Mouse (Mus musculus): ENCODE data around the gene Fam227a. TPM values are rescaled to one million over a fixed set of nuclear protein-coding genes. Genes with fewer than 3 reads are reported as not detected.

Gene Fam227a
- total and polyA plus RNA-seq, 3 experiments: 0.35 to 0.60 TPM; not detected in 1

DNA sequence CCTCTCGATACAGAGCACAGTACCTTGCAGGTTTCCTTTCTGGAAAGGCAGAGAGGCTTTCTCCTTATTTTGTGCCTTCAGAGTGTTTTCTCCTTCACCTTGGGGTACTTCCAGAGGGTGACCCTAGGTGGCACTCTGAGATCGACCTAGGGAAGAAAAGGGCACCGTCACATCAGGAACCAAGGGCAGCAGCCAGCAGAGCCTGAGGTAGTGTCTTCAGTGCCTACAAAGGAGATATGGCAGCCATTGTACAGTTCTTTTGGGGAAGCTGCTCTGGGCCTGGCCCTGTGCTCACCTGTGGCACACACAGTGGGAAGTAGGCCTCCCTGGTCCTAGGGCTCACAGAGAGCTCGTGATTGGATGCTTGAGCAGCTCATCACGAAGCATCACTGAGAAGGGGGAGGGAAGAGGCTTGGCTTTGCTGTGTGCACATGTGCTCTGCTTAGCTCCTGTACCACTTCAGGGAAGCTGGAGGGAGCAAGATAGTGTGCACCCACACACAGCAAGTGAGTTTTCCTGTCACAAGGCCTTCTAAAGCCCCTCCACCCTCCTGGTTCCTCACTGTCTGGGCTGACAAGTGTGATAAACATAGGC, 49.6 kb upstream of the Fam227a start:
- H3K36me3 ChIP-seq (ENCODE audit: control insufficient read depth in 1 of 2, insufficient read depth in 2 of 2, low read length in 2 of 2): peaks cover 0 to 7% of the 10 kb centered on the region in 2 experiments; a peak in 2 of 4 replicates
- H3K27ac ChIP-seq (ENCODE audit: control insufficient read depth, low read depth, low read length): no peak overlapping the region
- no peak overlapping the region for H3K9ac ChIP-seq (ENCODE audit: control insufficient read depth, low read depth, low read length, poor library complexity, severe bottlenecking)
- H3K4me3 ChIP-seq (ENCODE audit: control insufficient read depth in 1 of 2, insufficient read depth in 1 of 2, low read depth in 2 of 2, low read length in 2 of 2): no peak overlapping the region
- peak; percentile 23 for DNase-seq (ENCODE audit: low read depth, low spot score)
- no peaks in the 10 kb centered on the region for H3K27me3 ChIP-seq (ENCODE audit: control insufficient read depth in 1 of 2, insufficient read depth in 2 of 2, low read length in 2 of 2)
- H3K9me3 ChIP-seq (replicated peaks; ENCODE audit: insufficient read depth, low read length): no peaks in the 10 kb centered on the region
- H3K79me2 ChIP-seq (ENCODE audit: control insufficient read depth, insufficient read depth, low read length, poor library complexity): no peaks in the 10 kb centered on the region
- no peaks in the 10 kb centered on the region for H3K4me1 ChIP-seq (ENCODE audit: control insufficient read depth in 1 of 2, insufficient read depth in 2 of 2, low read length in 2 of 2)
- TF ChIP-seq HCFC1 (IDR thresholded peaks at IDR 0.05; ENCODE audit: low read depth, low read length) (no peak), RAD21 (IDR thresholded peaks at IDR 0.05; ENCODE audit: low read depth, low read length) (peak; percentile 3), MYC (IDR thresholded peaks at IDR 0.05; ENCODE audit: low read depth, low read length) (no peak), BHLHE40 (IDR thresholded peaks at IDR 0.05; ENCODE audit: borderline replicate concordance, low read depth, low read length) (no peak), CTCF (IDR thresholded peaks at IDR 0.05 in 2 of 3, conservative IDR thresholded peaks at IDR 0.05 in 1 of 3; ENCODE audit: control insufficient read depth in 1 of 3, insufficient read depth in 1 of 3, low read depth in 2 of 3, low read length in 3 of 3, poor library complexity in 1 of 3, severe bottlenecking in 1 of 3) (peak in 1 of 3 experiments; percentile 41; a peak in 2 of 6 replicates)

DNA sequence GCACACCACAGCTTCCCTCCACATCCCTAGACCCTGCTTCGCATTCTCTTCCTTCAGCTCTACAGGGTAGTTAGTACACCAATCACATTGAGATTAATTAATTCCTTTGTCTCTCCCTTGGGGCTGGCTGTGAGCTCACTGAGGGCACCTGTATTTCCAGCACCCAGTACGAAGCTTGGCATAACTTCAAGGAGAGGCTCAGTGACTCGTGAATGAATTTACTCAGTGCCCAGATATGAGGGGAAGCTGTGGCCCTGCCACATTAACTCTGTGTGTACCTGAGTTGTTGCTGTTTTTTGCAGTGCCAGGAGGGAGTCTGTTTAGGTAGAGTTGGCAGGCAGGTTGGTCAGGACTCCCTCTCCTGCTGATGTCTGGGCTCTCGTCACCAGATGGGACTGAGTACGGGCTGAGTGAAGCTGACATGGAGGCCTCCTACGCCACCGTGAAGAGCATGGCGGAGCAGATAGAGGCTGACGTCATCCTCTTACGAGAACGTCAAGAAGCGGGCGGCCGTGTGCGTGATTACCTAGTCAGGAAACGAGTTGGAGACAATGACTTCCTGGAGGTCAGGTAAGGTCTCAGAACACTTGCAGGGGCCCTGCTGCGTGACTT, 48.0 kb upstream of the Fam227a start:
- Histone ChIP-seq H3K4me1 (ENCODE audit: control insufficient read depth in 1 of 2, insufficient read depth in 2 of 2, low read length in 2 of 2) (no peaks in the 10 kb centered on the region), H3K36me3 (ENCODE audit: control insufficient read depth in 1 of 2, insufficient read depth in 2 of 2, low read length in 2 of 2) (peaks cover 0 to 5% of the 10 kb centered on the region in 2 experiments; a peak in 2 of 4 replicates), H3K27ac (ENCODE audit: control insufficient read depth, low read depth, low read length) (no peak overlapping the region), H3K9ac (ENCODE audit: control insufficient read depth, low read depth, low read length, poor library complexity, severe bottlenecking) (no peak overlapping the region), H3K9me3 (replicated peaks; ENCODE audit: insufficient read depth, low read length) (no peaks in the 10 kb centered on the region), H3K4me3 (ENCODE audit: control insufficient read depth in 1 of 2, insufficient read depth in 1 of 2, low read depth in 2 of 2, low read length in 2 of 2) (no peak overlapping the region), H3K27me3 (ENCODE audit: control insufficient read depth in 1 of 2, insufficient read depth in 2 of 2, low read length in 2 of 2) (no peaks in the 10 kb centered on the region), H3K79me2 (ENCODE audit: control insufficient read depth, insufficient read depth, low read length, poor library complexity) (no peaks in the 10 kb centered on the region)
- TF ChIP-seq MXI1 (IDR thresholded peaks at IDR 0.05; ENCODE audit: low read depth, low read length): no peak
- no peak for TF ChIP-seq NELFE (IDR thresholded peaks at IDR 0.05; ENCODE audit: low read depth, low read length)
- no peak for TF ChIP-seq CHD1 (IDR thresholded peaks at IDR 0.05; ENCODE audit: low read depth, low read length)
- no peak for TF ChIP-seq SIN3A (IDR thresholded peaks at IDR 0.05; ENCODE audit: low read length)
- no peak for TF ChIP-seq ZKSCAN1 (IDR thresholded peaks at IDR 0.05; ENCODE audit: low read depth, low read length)
- TF ChIP-seq EP300 (IDR thresholded peaks at IDR 0.05; ENCODE audit: low read depth in 1 of 2, low read length in 2 of 2): no peak
- no peak for TF ChIP-seq ETS1 (IDR thresholded peaks at IDR 0.05; ENCODE audit: low read depth, low read length)
- no peak for TF ChIP-seq HCFC1 (IDR thresholded peaks at IDR 0.05; ENCODE audit: low read depth, low read length)
- DNase-seq (ENCODE audit: low read depth, low spot score): no peak

DNA sequence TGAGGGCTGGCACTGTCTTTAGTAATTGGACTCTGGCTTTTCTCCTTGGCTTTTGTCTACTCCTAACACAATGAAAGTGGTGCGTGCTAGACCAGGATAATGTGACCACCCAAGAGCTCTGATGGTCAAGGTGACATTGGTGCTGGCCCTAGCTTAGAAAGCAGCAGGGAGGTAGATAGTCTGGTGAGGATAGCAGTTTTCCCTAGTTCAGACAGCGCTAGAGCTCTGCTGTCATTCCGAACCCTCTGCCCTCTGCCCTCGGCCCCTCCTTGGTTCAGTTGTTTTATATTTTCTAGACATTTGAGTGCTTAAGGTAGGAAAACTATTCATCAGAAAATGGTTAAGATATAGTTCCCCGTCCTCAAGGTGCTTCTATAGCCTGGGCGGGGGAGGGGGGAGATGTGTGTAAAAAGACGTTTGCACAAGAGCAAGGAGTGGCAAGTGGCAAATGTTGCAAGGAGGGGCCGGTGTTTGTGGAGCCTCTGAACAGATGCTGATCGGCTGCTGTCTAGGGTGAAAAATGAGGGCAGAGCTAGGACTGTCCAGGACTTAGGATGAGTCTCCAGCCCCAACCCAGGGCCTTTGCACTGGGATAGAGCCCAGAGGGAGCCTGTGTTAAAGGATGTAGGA, 38.9 kb upstream of the Fam227a start:
- H3K4me3 ChIP-seq (ENCODE audit: control insufficient read depth in 1 of 2, insufficient read depth in 1 of 2, low read depth in 2 of 2, low read length in 2 of 2): no peak overlapping the region
- H3K9me3 ChIP-seq (replicated peaks; ENCODE audit: insufficient read depth, low read length): no peaks in the 10 kb centered on the region
- H3K27me3 ChIP-seq (ENCODE audit: control insufficient read depth in 1 of 2, insufficient read depth in 2 of 2, low read length in 2 of 2): no peaks in the 10 kb centered on the region
- no peak for DNase-seq (ENCODE audit: low read depth, low spot score)
- TF ChIP-seq MXI1 (IDR thresholded peaks at IDR 0.05; ENCODE audit: low read depth, low read length) (no peak), USF2 (IDR thresholded peaks at IDR 0.05; ENCODE audit: borderline replicate concordance in 1 of 2, insufficient read depth in 1 of 2, low read depth in 1 of 2, low read length in 2 of 2) (no peak), USF1 (IDR thresholded peaks at IDR 0.05; ENCODE audit: low read depth, low read length) (no peak), GATA1 (IDR thresholded peaks at IDR 0.05; ENCODE audit: low read depth, low read length) (no peak), JUND (IDR thresholded peaks at IDR 0.05; ENCODE audit: low read depth, low read length) (no peak), ELF1 (IDR thresholded peaks at IDR 0.05; ENCODE audit: low read depth, low read length) (no peak), RAD21 (IDR thresholded peaks at IDR 0.05; ENCODE audit: low read depth, low read length) (no peak)
- peaks cover 5 to 26% of the 10 kb centered on the region in 2 experiments for H3K4me1 ChIP-seq (ENCODE audit: control insufficient read depth in 1 of 2, insufficient read depth in 2 of 2, low read length in 2 of 2)
- H3K9ac ChIP-seq (ENCODE audit: control insufficient read depth, low read depth, low read length, poor library complexity, severe bottlenecking): no peak overlapping the region
- H3K27ac ChIP-seq (ENCODE audit: control insufficient read depth, low read depth, low read length): no peak overlapping the region
- peaks cover 34% of the 10 kb centered on the region for H3K79me2 ChIP-seq (ENCODE audit: control insufficient read depth, insufficient read depth, low read length, poor library complexity)
- H3K36me3 ChIP-seq (ENCODE audit: control insufficient read depth in 1 of 2, insufficient read depth in 2 of 2, low read length in 2 of 2): peaks cover 0 to 27% of the 10 kb centered on the region in 2 experiments; a peak in 3 of 4 replicates

Data from MEL (cell line).